Mouse (Mus musculus): ENCODE measurements around the gene Stk10. TPM values are rescaled to one million over a fixed set of nuclear protein-coding genes. Genes with fewer than 3 reads are reported as not detected.

The Stk10 gene
- polyA plus RNA-seq, 1 experiment from 2014 or later = 2.3 TPM

DNA sequence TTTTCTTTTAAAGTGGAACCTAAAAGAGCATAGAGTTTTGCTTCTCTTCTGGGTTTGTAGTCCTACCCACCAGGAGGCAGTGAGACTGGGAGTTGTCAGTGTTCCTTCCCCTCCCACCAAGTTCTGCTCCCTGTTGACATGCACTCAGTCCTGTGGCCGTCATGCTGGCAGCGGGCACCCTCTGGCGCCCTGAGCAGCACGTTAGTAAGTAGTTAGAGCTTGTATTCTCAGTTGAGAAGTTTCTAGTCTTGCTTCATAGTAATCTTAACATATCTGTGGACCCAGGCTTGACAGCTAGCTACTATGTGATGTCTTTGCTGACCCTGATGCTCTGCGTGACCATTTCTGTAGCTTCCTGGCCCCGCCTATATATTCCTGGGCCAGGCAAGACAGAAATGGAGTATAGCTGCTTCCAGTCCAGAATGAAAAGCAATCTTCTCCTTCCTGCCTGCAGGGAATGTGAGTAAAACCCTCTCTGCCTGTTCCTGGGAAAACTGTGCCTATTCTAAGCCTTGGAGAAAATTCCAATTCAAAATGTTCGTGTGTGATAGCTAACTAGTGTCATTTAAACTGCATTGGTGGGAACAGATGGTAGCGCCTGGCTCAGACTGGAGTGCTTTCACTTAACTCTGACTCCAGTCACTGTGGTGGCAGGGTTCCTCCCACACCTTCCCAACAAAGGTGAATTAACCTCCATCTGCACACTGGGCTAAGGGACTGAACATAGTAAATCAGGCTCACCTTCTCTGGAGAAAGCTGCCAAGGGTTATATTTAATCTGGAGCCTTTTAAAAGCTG is 16.0 kb upstream of the Stk10 start:
- Histone ChIP-seq H3K4me1 (replicated peaks; ENCODE audit: control insufficient read depth, insufficient read depth, low read length) (no peaks in the 10 kb centered on the region), H3K27ac (ENCODE audit: low read depth, low read length) (no peak overlapping the region), H3K27me3 (ENCODE audit: control insufficient read depth, insufficient read depth, low read length) (no peaks in the 10 kb centered on the region), H3K4me3 (ENCODE audit: low read depth, low read length) (no peak overlapping the region), H3K9ac (ENCODE audit: low read depth, low read length) (no peak overlapping the region), H3K9me3 (ENCODE audit: control insufficient read depth, low read length) (no peaks in the 10 kb centered on the region), H3K4me2 (replicated peaks; ENCODE audit: low read depth, low read length) (no peak overlapping the region), H3K36me3 (ENCODE audit: control insufficient read depth, insufficient read depth, low read length) (0 out of 2 replicates have a peak, but pooled peaks cover 4% of the 10 kb centered on the region)
- no peak for DNase-seq (ENCODE audit: low spot score)
- 91% methylated on average over 8 of the region's 8 CpGs for WGBS
- no peak for ATAC-seq (ENCODE audit: low FRiP score)

DNA sequence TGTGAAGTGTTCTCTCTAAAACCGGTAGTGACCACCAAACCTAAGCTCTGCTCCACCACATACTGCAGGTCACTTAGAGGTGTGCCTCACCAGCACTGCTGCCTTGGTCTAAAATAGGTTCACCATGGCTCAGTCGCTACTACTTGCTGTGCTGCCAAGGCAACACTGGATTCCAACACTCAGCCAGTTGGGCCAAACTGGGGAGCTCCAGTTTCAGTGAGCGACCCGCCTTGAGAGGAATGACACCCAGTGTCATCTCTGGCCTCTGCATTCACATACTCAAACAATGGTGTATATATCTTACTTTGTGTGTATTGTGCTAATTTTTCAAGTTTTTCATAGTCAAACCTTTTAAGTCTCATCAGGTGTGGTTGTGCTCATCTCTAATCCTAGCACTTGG is 14.3 kb upstream of the Stk10 start:
- DNase-seq (ENCODE audit: low spot score) = no peak
- WGBS = 92% methylated on average over 4 of the region's 4 CpGs
- 0 out of 2 replicates have a peak, but pooled peaks cover 4% of the 10 kb centered on the region for H3K36me3 ChIP-seq (ENCODE audit: control insufficient read depth, insufficient read depth, low read length)

DNA sequence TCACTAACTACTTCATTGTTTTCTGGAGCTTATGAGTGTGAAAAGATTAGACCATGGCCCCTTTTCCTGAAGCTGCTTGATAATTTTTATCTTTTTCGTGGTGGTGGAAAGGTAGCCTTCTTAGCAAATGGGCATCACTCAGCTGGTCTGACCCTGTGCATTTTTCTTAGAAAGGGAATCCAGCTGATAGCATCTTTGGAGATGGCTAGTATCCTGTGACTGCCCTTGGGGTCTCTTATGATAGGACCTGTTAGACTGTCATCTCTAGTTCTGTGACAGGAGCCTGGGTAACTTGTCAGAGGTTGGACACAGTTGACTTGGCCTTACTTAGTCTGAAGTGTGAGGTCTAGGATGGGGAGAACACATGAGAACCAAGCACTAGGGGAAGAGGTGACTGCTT is 13.8 kb upstream of the Stk10 start:
- Histone ChIP-seq H3K4me3 (ENCODE audit: low read depth, low read length) (no peak overlapping the region), H3K36me3 (ENCODE audit: control insufficient read depth, insufficient read depth, low read length) (0 out of 2 replicates have a peak, but pooled peaks cover 4% of the 10 kb centered on the region), H3K4me2 (replicated peaks; ENCODE audit: low read depth, low read length) (no peak overlapping the region), H3K27ac (ENCODE audit: low read depth, low read length) (no peak overlapping the region), H3K9me3 (ENCODE audit: control insufficient read depth, low read length) (no peaks in the 10 kb centered on the region), H3K9ac (ENCODE audit: low read depth, low read length) (no peak overlapping the region), H3K4me1 (replicated peaks; ENCODE audit: control insufficient read depth, insufficient read depth, low read length) (no peaks in the 10 kb centered on the region), H3K27me3 (ENCODE audit: control insufficient read depth, insufficient read depth, low read length) (no peaks in the 10 kb centered on the region)
- WGBS = 96% methylated on average over 1 of the region's 1 CpGs
- ATAC-seq (ENCODE audit: low FRiP score) (no peak), DNase-seq (ENCODE audit: low spot score) (no peak)

More for the DNA sequence above, 14.3 kb upstream of the Stk10 start:
- H3K4me2 ChIP-seq (replicated peaks; ENCODE audit: low read depth, low read length) = no peak overlapping the region
- H3K4me1 ChIP-seq (replicated peaks; ENCODE audit: control insufficient read depth, insufficient read depth, low read length) = no peaks in the 10 kb centered on the region
- no peak overlapping the region for H3K27ac ChIP-seq (ENCODE audit: low read depth, low read length)
- no peak overlapping the region for H3K4me3 ChIP-seq (ENCODE audit: low read depth, low read length)
- ATAC-seq (ENCODE audit: low FRiP score) = no peak
- H3K27me3 ChIP-seq (ENCODE audit: control insufficient read depth, insufficient read depth, low read length) = no peaks in the 10 kb centered on the region
- no peak overlapping the region for H3K9ac ChIP-seq (ENCODE audit: low read depth, low read length)
- no peaks in the 10 kb centered on the region for H3K9me3 ChIP-seq (ENCODE audit: control insufficient read depth, low read length)

DNA sequence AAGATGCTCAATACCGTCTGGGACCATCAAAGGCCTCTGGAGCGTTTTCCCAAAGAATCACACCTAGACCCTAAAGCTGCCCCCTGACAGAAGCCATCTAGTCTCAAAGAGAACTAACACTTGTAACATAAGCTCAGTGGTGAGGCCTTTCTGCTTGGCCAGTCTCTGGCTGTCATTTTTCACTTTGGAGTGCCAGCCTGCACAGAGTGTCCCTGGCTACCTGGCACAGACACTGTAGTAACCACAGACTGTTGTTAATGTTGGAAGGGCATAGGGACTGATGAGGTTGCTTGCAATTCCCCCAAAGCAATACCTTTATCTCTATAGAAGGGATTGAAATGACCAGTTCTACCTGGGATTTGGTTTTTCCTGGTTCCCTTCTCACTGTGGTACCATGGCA is 11.9 kb upstream of the Stk10 start:
- H3K4me3 ChIP-seq (ENCODE audit: low read depth, low read length) = no peak overlapping the region
- H3K9me3 ChIP-seq (ENCODE audit: control insufficient read depth, low read length) = no peaks in the 10 kb centered on the region
- no peak overlapping the region for H3K27ac ChIP-seq (ENCODE audit: low read depth, low read length)
- H3K27me3 ChIP-seq (ENCODE audit: control insufficient read depth, insufficient read depth, low read length) = no peaks in the 10 kb centered on the region
- H3K9ac ChIP-seq (ENCODE audit: low read depth, low read length) = no peak overlapping the region
- no peak overlapping the region for H3K4me2 ChIP-seq (replicated peaks; ENCODE audit: low read depth, low read length)
- ATAC-seq (ENCODE audit: low FRiP score) (no peak), DNase-seq (ENCODE audit: low spot score) (no peak)
- no peaks in the 10 kb centered on the region for H3K36me3 ChIP-seq (ENCODE audit: control insufficient read depth, insufficient read depth, low read length)
- H3K4me1 ChIP-seq (replicated peaks; ENCODE audit: control insufficient read depth, insufficient read depth, low read length) = no peaks in the 10 kb centered on the region
- WGBS = 90% methylated on average over 2 of the region's 2 CpGs

DNA sequence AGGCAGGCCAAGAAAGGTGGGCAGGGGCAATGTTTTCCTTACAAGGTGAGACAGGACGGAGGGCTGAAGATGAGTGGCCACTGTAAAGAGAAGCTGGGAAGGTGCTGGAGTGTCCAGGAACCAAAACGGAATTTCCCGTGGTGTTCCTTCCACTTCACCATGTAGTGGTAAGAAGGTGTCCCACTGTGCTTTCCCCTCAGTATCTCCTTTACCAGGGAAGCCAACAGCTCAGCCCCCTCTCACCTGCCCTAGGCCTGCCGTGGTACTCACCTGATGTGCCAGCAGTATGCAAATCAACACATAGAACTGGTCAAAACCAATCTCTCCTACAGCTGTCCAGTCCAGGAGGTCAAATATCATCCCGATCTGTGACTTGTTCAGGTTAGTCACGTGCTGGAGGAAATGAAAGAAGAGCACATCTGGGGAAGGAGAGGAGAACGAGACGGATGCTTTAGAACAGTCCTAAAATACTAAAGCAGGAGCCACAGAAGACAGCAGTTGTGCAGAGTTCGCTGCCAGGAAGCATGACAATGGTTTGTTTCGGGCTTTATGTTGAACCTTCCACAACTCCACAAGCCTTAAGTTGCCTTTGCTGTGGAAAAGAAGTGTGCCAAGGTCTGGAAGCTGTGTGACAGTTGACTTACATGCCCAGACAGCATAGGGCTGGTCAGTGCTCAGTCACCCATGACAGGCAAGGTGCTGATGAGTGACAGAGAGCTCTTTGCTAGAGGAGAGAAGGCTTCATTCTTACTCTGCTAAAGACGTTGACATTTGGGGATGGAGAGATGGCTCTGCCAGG is 8.8 kb upstream of the Stk10 start:
- no peak overlapping the region for H3K27ac ChIP-seq (ENCODE audit: low read depth, low read length)
- H3K9ac ChIP-seq (ENCODE audit: low read depth, low read length) = no peak overlapping the region
- H3K36me3 ChIP-seq (ENCODE audit: control insufficient read depth, insufficient read depth, low read length) = no peaks in the 10 kb centered on the region
- DNase-seq (ENCODE audit: low spot score) (no peak), ATAC-seq (ENCODE audit: low FRiP score) (no peak)
- H3K4me2 ChIP-seq (replicated peaks; ENCODE audit: low read depth, low read length) = no peak overlapping the region
- no peaks in the 10 kb centered on the region for H3K9me3 ChIP-seq (ENCODE audit: control insufficient read depth, low read length)
- H3K4me1 ChIP-seq (replicated peaks; ENCODE audit: control insufficient read depth, insufficient read depth, low read length) = no peaks in the 10 kb centered on the region
- no peak overlapping the region for H3K4me3 ChIP-seq (ENCODE audit: low read depth, low read length)
- H3K27me3 ChIP-seq (ENCODE audit: control insufficient read depth, insufficient read depth, low read length) = no peaks in the 10 kb centered on the region
- 82% methylated on average over 11 of the region's 11 CpGs for WGBS

DNA sequence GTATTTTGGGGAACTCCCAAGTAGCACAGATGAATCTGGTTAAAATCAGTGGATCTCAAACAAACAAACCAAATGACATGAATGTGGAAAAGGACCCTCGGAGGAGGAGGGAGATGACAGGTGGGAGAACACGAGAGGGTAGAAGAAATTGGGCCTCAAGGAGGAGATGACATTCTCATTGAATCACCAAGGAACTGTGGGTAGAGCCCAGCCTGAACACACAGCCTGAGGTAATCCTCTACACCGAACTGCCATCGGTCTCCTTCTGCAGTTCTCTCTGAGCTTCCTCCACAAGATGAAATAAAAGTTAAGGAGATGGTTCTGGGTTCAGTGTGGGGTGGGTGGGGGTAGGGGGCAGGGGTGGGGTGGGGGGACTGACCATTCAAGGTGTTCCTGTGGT is 6.1 kb upstream of the Stk10 start:
- H3K4me3 ChIP-seq (ENCODE audit: low read depth, low read length) = no peak overlapping the region
- 90% methylated on average over 4 of the region's 4 CpGs for WGBS
- no peaks in the 10 kb centered on the region for H3K4me1 ChIP-seq (replicated peaks; ENCODE audit: control insufficient read depth, insufficient read depth, low read length)
- no peak overlapping the region for H3K9ac ChIP-seq (ENCODE audit: low read depth, low read length)
- DNase-seq (ENCODE audit: low spot score) (no peak), ATAC-seq (ENCODE audit: low FRiP score) (no peak)
- H3K27me3 ChIP-seq (ENCODE audit: control insufficient read depth, insufficient read depth, low read length) = peaks cover 9% of the 10 kb centered on the region
- no peaks in the 10 kb centered on the region for H3K36me3 ChIP-seq (ENCODE audit: control insufficient read depth, insufficient read depth, low read length)
- H3K27ac ChIP-seq (ENCODE audit: low read depth, low read length) = no peak overlapping the region
- H3K9me3 ChIP-seq (ENCODE audit: control insufficient read depth, low read length) = no peaks in the 10 kb centered on the region
- no peak overlapping the region for H3K4me2 ChIP-seq (replicated peaks; ENCODE audit: low read depth, low read length)

DNA sequence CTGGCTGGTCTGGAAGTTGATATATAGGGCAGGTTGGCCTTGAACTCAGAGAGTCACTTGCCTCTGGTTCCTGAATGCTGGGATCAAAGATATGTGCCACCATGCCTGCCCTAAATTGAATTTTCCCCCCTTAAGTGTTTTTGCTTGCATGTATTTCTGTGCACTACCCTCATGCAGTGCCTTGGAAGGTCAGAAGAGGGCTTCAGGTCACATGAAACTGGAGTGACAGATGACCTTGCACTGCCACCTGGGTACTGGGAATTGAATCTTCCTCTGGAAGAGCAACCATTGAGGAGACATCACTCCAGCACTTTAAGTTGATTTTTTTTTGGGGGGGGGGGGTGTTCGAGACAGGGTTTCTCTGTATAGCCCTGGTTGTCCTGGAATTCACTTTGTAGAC is 3.0 kb upstream of the Stk10 start:
- H3K9ac ChIP-seq (ENCODE audit: low read depth, low read length) = no peak overlapping the region
- no peaks in the 10 kb centered on the region for H3K4me1 ChIP-seq (replicated peaks; ENCODE audit: control insufficient read depth, insufficient read depth, low read length)
- no peaks in the 10 kb centered on the region for H3K36me3 ChIP-seq (ENCODE audit: control insufficient read depth, insufficient read depth, low read length)
- DNase-seq (ENCODE audit: low spot score) (no peak), ATAC-seq (ENCODE audit: low FRiP score) (no peak)
- peaks cover 11% of the 10 kb centered on the region for H3K27me3 ChIP-seq (ENCODE audit: control insufficient read depth, insufficient read depth, low read length)
- no peak overlapping the region for H3K4me2 ChIP-seq (replicated peaks; ENCODE audit: low read depth, low read length)
- H3K27ac ChIP-seq (ENCODE audit: low read depth, low read length) = no peak overlapping the region
- 83% methylated on average over 1 of the region's 1 CpGs for WGBS
- H3K4me3 ChIP-seq (ENCODE audit: low read depth, low read length) = no peak overlapping the region
- H3K9me3 ChIP-seq (ENCODE audit: control insufficient read depth, low read length) = no peaks in the 10 kb centered on the region

DNA sequence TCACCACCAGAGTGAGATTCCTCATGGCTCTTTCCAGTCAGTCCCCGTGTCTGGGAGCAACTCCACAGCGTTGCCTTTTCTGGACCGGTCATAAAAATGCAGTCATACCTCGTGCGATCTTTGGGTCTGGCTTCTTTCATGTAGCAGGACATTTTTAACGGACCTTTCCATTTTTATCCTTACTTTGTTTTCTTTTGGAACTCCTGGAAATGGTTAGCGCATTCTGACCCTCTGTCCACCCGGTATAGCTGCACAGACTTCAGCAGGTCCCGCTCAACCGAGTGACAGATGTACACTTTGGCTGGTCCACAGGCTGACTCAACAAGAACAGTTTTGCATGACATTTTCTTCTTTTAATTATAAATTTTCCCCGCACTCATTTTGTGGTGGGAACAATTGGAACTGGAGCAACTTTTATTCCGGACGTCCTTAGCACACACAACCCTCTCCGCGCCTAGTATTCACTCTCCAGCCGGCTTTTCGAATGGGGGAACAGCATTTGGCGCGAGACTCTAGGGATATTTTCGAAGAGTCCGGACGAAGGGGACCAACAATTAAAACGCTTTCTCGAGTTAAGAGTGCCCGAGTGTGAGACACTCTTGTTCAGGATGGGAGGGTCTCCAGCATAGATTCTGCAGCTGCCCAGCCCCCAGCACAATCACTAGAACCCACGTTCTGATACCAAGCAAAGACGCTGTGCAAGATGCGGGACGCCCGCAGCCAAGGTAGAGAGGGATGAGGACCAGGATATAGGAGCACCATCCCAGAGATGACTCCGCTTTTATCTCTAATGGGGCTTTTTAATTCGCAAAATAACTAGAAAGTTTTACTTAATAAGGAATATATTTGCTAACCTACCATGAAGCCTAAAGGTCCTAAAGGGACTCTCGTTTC is 987 bp upstream of the Stk10 start, which contains the start of gene Efcab9:
Efcab9 (minus strand) TSS at position 211 of the 894 bp plus-strand sequence.
- Histone ChIP-seq H3K36me3 (ENCODE audit: control insufficient read depth, insufficient read depth, low read length) (no peaks in the 10 kb centered on the region), H3K4me3 (ENCODE audit: low read depth, low read length) (peak within 1 kb of the TSS; percentile 55), H3K9ac (ENCODE audit: low read depth, low read length) (peak within 1 kb of the TSS; percentile 66; the same call in 1 of the 2 replicates), H3K27ac (ENCODE audit: low read depth, low read length) (no peak within 1 kb of the TSS), H3K9me3 (ENCODE audit: control insufficient read depth, low read length) (no peaks in the 10 kb centered on the region), H3K4me2 (replicated peaks; ENCODE audit: low read depth, low read length) (peak within 1 kb of the TSS; percentile 94), H3K27me3 (ENCODE audit: control insufficient read depth, insufficient read depth, low read length) (peaks cover 11% of the 10 kb centered on the region), H3K4me1 (replicated peaks; ENCODE audit: control insufficient read depth, insufficient read depth, low read length) (no peaks in the 10 kb centered on the region)
- DNase-seq (ENCODE audit: low spot score) (peak; percentile 60), ATAC-seq (ENCODE audit: low FRiP score) (peak; percentile 3; the same call in 1 of the 2 replicates)
- WGBS = 8% methylated on average over 33 of the region's 33 CpGs
